Comparison of ENCODE assay signal across 8 mouse cellular contexts in genomic region chr11:102434406-102434805, GRCm38 (mm10). TPM values are rescaled to one million over a fixed set of nuclear protein-coding genes. Genes with fewer than 3 reads are reported as not detected.
DNase-seq lines count a peak whose midpoint lies in the region; ATAC-seq and TF ChIP-seq lines count a peak whose summit lies in the region.

No protein-coding gene starts in this region.

- peaks cover 67% of the 10 kb centered on the region for H3K4me1 ChIP-seq in E14TG2a.4 (replicated peaks; ENCODE audit: low read depth, low read length)
- peaks cover 61% of the 10 kb centered on the region for H3K4me1 ChIP-seq in forebrain, embryonic 13.5 days
- H3K4me1 ChIP-seq in hindbrain, embryonic 11.5 days (replicated peaks; ENCODE audit: control insufficient read depth, insufficient read depth, low read length): peaks cover 22% of the 10 kb centered on the region

- no peaks in the 10 kb centered on the region for H3K9me3 ChIP-seq in E14TG2a.4 (ENCODE audit: low read length)
- no peaks in the 10 kb centered on the region for H3K9me3 ChIP-seq in forebrain, embryonic 13.5 days (replicated peaks)
- no peaks in the 10 kb centered on the region for H3K9me3 ChIP-seq in hindbrain, embryonic 11.5 days (ENCODE audit: control insufficient read depth, low read length)

- no peak overlapping the region for H3K4me2 ChIP-seq in forebrain, embryonic 13.5 days
- no peak overlapping the region for H3K4me2 ChIP-seq in hindbrain, embryonic 11.5 days (replicated peaks; ENCODE audit: low read depth, low read length)

- no peak for TF ChIP-seq POLR2A in brain, embryonic 14.5 days (IDR thresholded peaks at IDR 0.05; ENCODE audit: borderline replicate concordance, extremely low read depth, insufficient read depth, insufficient read length, poor library complexity, severe bottlenecking)

- ATAC-seq in forebrain, embryonic 13.5 days: peak; percentile 48
- peak; percentile 32; the same call in 1 of the 2 replicates for ATAC-seq in hindbrain, embryonic 11.5 days (ENCODE audit: low FRiP score)

- no peak overlapping the region for H3K9ac ChIP-seq in forebrain, embryonic 13.5 days
- no peak overlapping the region for H3K9ac ChIP-seq in hindbrain, embryonic 11.5 days (ENCODE audit: low read depth, low read length)

- H3K36me3 ChIP-seq in E14TG2a.4 (ENCODE audit: insufficient read depth, low read length): peaks cover 45% of the 10 kb centered on the region
- H3K36me3 ChIP-seq in forebrain, embryonic 13.5 days (ENCODE audit: poor library complexity, severe bottlenecking): peaks cover 47% of the 10 kb centered on the region
- H3K36me3 ChIP-seq in hindbrain, embryonic 11.5 days (ENCODE audit: control insufficient read depth, insufficient read depth, low read length): no peaks in the 10 kb centered on the region

- WGBS in forebrain, embryonic 13.5 days: 6% methylated on average over 7 of the region's 7 CpGs
- WGBS in hindbrain, embryonic 11.5 days: 8% methylated on average over 7 of the region's 7 CpGs

- peaks cover 17% of the 10 kb centered on the region for H3K27me3 ChIP-seq in E14TG2a.4 (ENCODE audit: insufficient read depth, low read length)
- peaks cover 5% of the 10 kb centered on the region for H3K27me3 ChIP-seq in forebrain, embryonic 13.5 days
- H3K27me3 ChIP-seq in hindbrain, embryonic 11.5 days (ENCODE audit: control insufficient read depth, insufficient read depth, low read length): peaks cover 3% of the 10 kb centered on the region

- no peak overlapping the region for H3K27ac ChIP-seq in forebrain, embryonic 13.5 days
- no peak overlapping the region for H3K27ac ChIP-seq in hindbrain, embryonic 11.5 days (ENCODE audit: low read depth, low read length)

- TF ChIP-seq CTCF in E14TG2a.4 (conservative IDR thresholded peaks at IDR 0.05; ENCODE audit: low read length): peak; percentile 75
- peak; percentile 92 for TF ChIP-seq CTCF in brain, embryonic 14.5 days (IDR thresholded peaks at IDR 0.05; ENCODE audit: borderline replicate concordance, extremely low read depth, insufficient read depth, insufficient read length)

- H3K4me3 ChIP-seq in E14TG2a.4 (replicated peaks; ENCODE audit: low read length): no peak overlapping the region
- H3K4me3 ChIP-seq in forebrain, embryonic 13.5 days: no peak overlapping the region
- H3K4me3 ChIP-seq in hindbrain, embryonic 11.5 days (ENCODE audit: low read depth, low read length): no peak overlapping the region

- DNase-seq in brain, embryonic 14.5 days (ENCODE audit: low read depth): peak; percentile 92
- DNase-seq in hindbrain, embryonic 11.5 days (ENCODE audit: low spot score): peak; percentile 96
- DNase-seq in layer of hippocampus, postnatal 14 days (ENCODE audit: low spot score in 2 of 2): peak; percentile 90 to 91
- peak; percentile 82 to 90 for DNase-seq in lung, postnatal 4 days
- peak; percentile 93 for DNase-seq in retina, postnatal 1 day
- peak; percentile 70 to 78 for DNase-seq in thymus, postnatal 36 days

RNA-seq across cellular contexts. Expression of gene Grn, which starts 4.3 kb away (rescaled TPM):
- 33.2 and 53.0 TPM in 2 replicates for polyA plus RNA-seq in brain, embryonic 14.5 days (2012; rRNA removed)
- 49.5 and 53.9 TPM in 2 replicates for polyA plus RNA-seq in forebrain, embryonic 13.5 days (2015; fragmentation: Nextera tagmentation; extraction: Ambion mirVana)
- polyA plus RNA-seq in hindbrain, embryonic 11.5 days (2014; fragmentation: Nextera tagmentation; extraction: Ambion mirVana): 43.3 and 47.2 TPM in 2 replicates
- 10 to 100 TPM; 82.3 to 87.4 TPM for total RNA-seq in layer of hippocampus, postnatal 14 days (2021)

RNA-seq across cellular contexts. Expression of gene Fam171a2, which starts 13.1 kb away (rescaled TPM):
- 221 and 276 TPM in 2 replicates for polyA plus RNA-seq in brain, embryonic 14.5 days (2012; rRNA removed)
- polyA plus RNA-seq in forebrain, embryonic 13.5 days (2015; fragmentation: Nextera tagmentation; extraction: Ambion mirVana): 8.5 and 9.3 TPM in 2 replicates
- polyA plus RNA-seq in hindbrain, embryonic 11.5 days (2014; fragmentation: Nextera tagmentation; extraction: Ambion mirVana): 10.7 and 11.7 TPM in 2 replicates
- total RNA-seq in layer of hippocampus, postnatal 14 days (2021): 10 to 100 TPM; 86.0 to 97.5 TPM

RNA-seq across cellular contexts. Expression of gene Slc25a39, which starts 26.7 kb away (rescaled TPM):
- 122 and 129 TPM in 2 replicates for polyA plus RNA-seq in brain, embryonic 14.5 days (2012; rRNA removed)
- 157 and 159 TPM in 2 replicates for polyA plus RNA-seq in forebrain, embryonic 13.5 days (2015; fragmentation: Nextera tagmentation; extraction: Ambion mirVana)
- polyA plus RNA-seq in hindbrain, embryonic 11.5 days (2014; fragmentation: Nextera tagmentation; extraction: Ambion mirVana): 152 and 166 TPM in 2 replicates
- 10 to 100 TPM; 75.6 to 81.8 TPM for total RNA-seq in layer of hippocampus, postnatal 14 days (2021)

RNA-seq across cellular contexts. Expression of gene Itga2b, which starts 35.5 kb away (rescaled TPM):
- 4.8 and 5.3 TPM in 2 replicates for polyA plus RNA-seq in brain, embryonic 14.5 days (2012; rRNA removed)
- polyA plus RNA-seq in forebrain, embryonic 13.5 days (2015; fragmentation: Nextera tagmentation; extraction: Ambion mirVana): 2.9 and 3.8 TPM in 2 replicates
- polyA plus RNA-seq in hindbrain, embryonic 11.5 days (2014; fragmentation: Nextera tagmentation; extraction: Ambion mirVana): 3.9 and 5.5 TPM in 2 replicates
- total RNA-seq in layer of hippocampus, postnatal 14 days (2021): 1 to 10 TPM; 2.3 to 2.7 TPM

RNA-seq across cellular contexts. Expression of gene Rundc3a, which starts 41.2 kb away (rescaled TPM):
- polyA plus RNA-seq in brain, embryonic 14.5 days (2012; rRNA removed): 292 and 306 TPM in 2 replicates
- polyA plus RNA-seq in forebrain, embryonic 13.5 days (2015; fragmentation: Nextera tagmentation; extraction: Ambion mirVana): 93.9 and 94.8 TPM in 2 replicates
- 43.3 and 47.8 TPM in 2 replicates for polyA plus RNA-seq in hindbrain, embryonic 11.5 days (2014; fragmentation: Nextera tagmentation; extraction: Ambion mirVana)
- 100 to 1,000 TPM; 413 to 422 TPM for total RNA-seq in layer of hippocampus, postnatal 14 days (2021)

Comparison
In these comparisons a context has a peak if more than half of its experiments do, and no peak if none do; other contexts are left out.
1. RNA of gene Fam171a2, which starts 13.1 kb away (polyA plus RNA-seq): 221 to 276 TPM in brain, embryonic 14.5 days; 10.7 to 11.7 TPM in hindbrain, embryonic 11.5 days and 8.5 to 9.3 TPM in forebrain, embryonic 13.5 days; every median in the first group is over 10 times any median in the second.
2. Peak in every context shown above with its lines, with median percentiles within 50 percentile points of each other: DNase-seq.